Mouse (Mus musculus): ENCODE data around the gene Kcnmb2. TPM values are rescaled to one million over a fixed set of nuclear protein-coding genes. Genes with fewer than 3 reads are reported as not detected.

The Kcnmb2 gene
- polyA plus RNA-seq, 1 experiment from 2014 or later = 0.47 TPM

DNA sequence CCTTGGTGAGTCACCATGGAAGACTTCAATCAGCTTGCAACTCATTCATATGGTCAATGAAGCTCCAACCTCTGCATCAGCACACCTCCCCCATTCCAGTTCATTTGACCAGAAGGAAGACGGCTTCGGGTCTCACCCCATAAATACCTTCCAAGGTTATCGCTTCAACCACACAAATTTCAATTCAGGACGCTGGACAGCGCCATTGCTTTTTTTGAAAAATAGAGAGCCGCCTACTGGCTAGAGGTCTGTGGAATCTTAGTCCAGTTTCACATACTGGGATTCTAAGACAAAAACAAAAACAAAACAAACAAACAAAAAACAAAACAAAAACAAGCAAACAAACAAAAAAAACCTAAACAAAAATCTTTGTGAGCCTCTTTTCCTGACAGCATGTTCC lies 39.2 kb downstream of the Kcnmb2 start:
- Histone ChIP-seq H3K27me3 (no peaks in the 10 kb centered on the region), H3K4me2 (no peak overlapping the region), H3K9ac (no peak overlapping the region), H3K4me3 (no peak overlapping the region), H3K27ac (no peak overlapping the region), H3K9me3 (no peaks in the 10 kb centered on the region), H3K36me3 (no peaks in the 10 kb centered on the region), H3K4me1 (no peaks in the 10 kb centered on the region)
- no peak for ATAC-seq (ENCODE audit: insufficient number of reproducible peaks, low FRiP score, low TSS enrichment, low read depth)
- WGBS = 12% methylated on average over 6 of the region's 6 CpGs

DNA sequence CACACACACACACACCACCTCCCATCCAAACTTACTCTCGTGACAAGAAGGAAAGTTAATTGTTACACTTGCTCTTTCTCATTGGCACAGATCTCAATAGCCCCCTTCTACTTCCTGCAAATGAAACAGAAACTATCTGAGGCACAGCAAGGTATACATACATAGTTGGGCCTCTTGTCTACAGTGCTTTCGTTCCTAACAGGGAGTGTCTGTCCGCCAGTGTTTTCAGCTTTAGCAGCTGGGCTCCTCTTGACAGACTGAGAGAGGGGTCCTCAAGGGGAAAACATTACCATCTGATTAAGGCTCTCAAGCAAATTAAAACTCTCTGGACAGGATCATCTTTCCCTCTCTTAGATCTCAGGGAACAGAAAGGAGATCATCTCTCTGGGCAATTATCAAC lies 51.9 kb downstream of the Kcnmb2 start:
- Histone ChIP-seq H3K27me3 (no peaks in the 10 kb centered on the region), H3K4me3 (no peak overlapping the region), H3K36me3 (no peaks in the 10 kb centered on the region), H3K4me1 (no peaks in the 10 kb centered on the region), H3K27ac (no peak overlapping the region), H3K4me2 (no peak overlapping the region), H3K9me3 (no peaks in the 10 kb centered on the region), H3K9ac (no peak overlapping the region)
- ATAC-seq (ENCODE audit: insufficient number of reproducible peaks, low FRiP score, low TSS enrichment, low read depth) = no peak
- WGBS = 63% methylated on average over 3 of the region's 3 CpGs

- H3K9me3 ChIP-seq = no peaks in the 10 kb centered on the region
- H3K4me1 ChIP-seq = no peaks in the 10 kb centered on the region
- no peak overlapping the region for H3K9ac ChIP-seq
- no peak overlapping the region for H3K4me3 ChIP-seq
- no peaks in the 10 kb centered on the region for H3K27me3 ChIP-seq
- no peak for ATAC-seq (ENCODE audit: insufficient number of reproducible peaks, low FRiP score, low TSS enrichment, low read depth)
- H3K27ac ChIP-seq = no peak overlapping the region
- no peak overlapping the region for H3K4me2 ChIP-seq
- 52% methylated on average over 2 of the region's 2 CpGs for WGBS
- no peaks in the 10 kb centered on the region for H3K36me3 ChIP-seq
Observed at GRCm38 (mm10) chr3:31955004-31955403, 52.7 kb downstream of the Kcnmb2 start.

- H3K27ac ChIP-seq = no peak overlapping the region
- no peaks in the 10 kb centered on the region for H3K27me3 ChIP-seq
- no peak overlapping the region for H3K4me2 ChIP-seq
- H3K36me3 ChIP-seq = no peaks in the 10 kb centered on the region
- no peak overlapping the region for H3K9ac ChIP-seq
- H3K4me1 ChIP-seq = no peaks in the 10 kb centered on the region
- ATAC-seq (ENCODE audit: insufficient number of reproducible peaks, low FRiP score, low TSS enrichment, low read depth) = no peak
- no peak overlapping the region for H3K4me3 ChIP-seq
- H3K9me3 ChIP-seq = no peaks in the 10 kb centered on the region
- whole genome bisulfite sequencing = 60% methylated on average over 5 of the region's 5 CpGs
Observed at GRCm38 (mm10) chr3:31959821-31960220, 57.5 kb downstream of the Kcnmb2 start.

DNA sequence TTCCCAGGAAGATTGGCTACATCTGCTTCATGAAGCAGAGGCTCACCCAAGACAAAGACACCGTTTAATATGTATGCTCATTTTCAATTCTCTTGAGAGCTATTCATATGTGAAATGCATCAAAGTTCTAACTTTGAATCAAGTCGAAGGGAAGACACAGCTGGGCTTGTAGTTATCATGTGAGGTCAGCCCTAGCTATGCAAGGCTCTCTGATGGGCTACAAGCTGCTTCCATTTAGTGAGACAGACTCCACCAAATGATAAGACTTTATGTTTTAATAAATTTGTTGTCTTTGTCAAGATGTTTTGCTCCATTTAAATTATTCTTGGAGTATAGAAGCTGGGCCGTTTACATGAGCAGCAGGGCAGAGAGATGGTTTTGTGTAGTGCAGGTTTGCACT lies 58.9 kb downstream of the Kcnmb2 start:
- Histone ChIP-seq H3K9me3 (no peaks in the 10 kb centered on the region), H3K4me1 (no peaks in the 10 kb centered on the region), H3K27ac (no peak overlapping the region), H3K36me3 (no peaks in the 10 kb centered on the region), H3K4me2 (no peak overlapping the region), H3K4me3 (no peak overlapping the region), H3K9ac (no peak overlapping the region), H3K27me3 (no peaks in the 10 kb centered on the region)
- no peak for ATAC-seq (ENCODE audit: insufficient number of reproducible peaks, low FRiP score, low TSS enrichment, low read depth)
- WGBS = 72% methylated on average over 3 of the region's 3 CpGs

GRCm38 (mm10) chr3:31963076-31963475 lies 60.8 kb downstream of the Kcnmb2 start:
- no peak overlapping the region for H3K4me3 ChIP-seq
- no peak for ATAC-seq (ENCODE audit: insufficient number of reproducible peaks, low FRiP score, low TSS enrichment, low read depth)
- no peak overlapping the region for H3K9ac ChIP-seq
- no peak overlapping the region for H3K4me2 ChIP-seq
- H3K36me3 ChIP-seq = no peaks in the 10 kb centered on the region
- no peak overlapping the region for H3K27ac ChIP-seq
- 93% methylated on average over 3 of the region's 3 CpGs for WGBS
- H3K27me3 ChIP-seq = no peaks in the 10 kb centered on the region
- H3K4me1 ChIP-seq = no peaks in the 10 kb centered on the region
- H3K9me3 ChIP-seq = no peaks in the 10 kb centered on the region

- Histone ChIP-seq H3K27ac (no peak overlapping the region), H3K9ac (no peak overlapping the region), H3K4me1 (no peaks in the 10 kb centered on the region), H3K4me3 (no peak overlapping the region), H3K36me3 (no peaks in the 10 kb centered on the region), H3K4me2 (no peak overlapping the region), H3K27me3 (no peaks in the 10 kb centered on the region), H3K9me3 (no peaks in the 10 kb centered on the region)
- no peak for ATAC-seq (ENCODE audit: insufficient number of reproducible peaks, low FRiP score, low TSS enrichment, low read depth)
- 13% methylated on average over 3 of the region's 3 CpGs for WGBS
Observed at GRCm38 (mm10) chr3:31979661-31980060, 77.4 kb downstream of the Kcnmb2 start.

DNA sequence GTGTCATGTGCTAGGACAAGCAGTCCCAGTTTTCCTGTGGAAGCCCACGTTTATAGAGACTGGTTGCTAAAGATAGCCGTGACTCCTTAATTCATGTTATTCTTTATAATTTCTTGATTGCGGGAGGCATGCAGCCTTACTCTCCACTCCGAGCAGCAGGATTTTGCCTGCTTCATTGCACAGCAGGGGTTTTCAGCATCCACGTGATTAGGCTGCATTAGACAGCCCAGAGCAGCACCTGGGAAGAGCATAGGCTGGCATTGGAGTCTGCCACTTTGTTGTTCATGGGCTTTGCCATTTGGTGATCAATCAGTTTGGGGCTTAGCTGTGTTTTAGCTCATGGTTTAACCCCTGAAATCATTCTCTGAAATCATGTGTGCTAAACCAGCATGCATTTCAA lies 80.1 kb downstream of the Kcnmb2 start:
- 51% methylated on average over 5 of the region's 5 CpGs for WGBS
- Histone ChIP-seq H3K9ac (no peak overlapping the region), H3K36me3 (no peaks in the 10 kb centered on the region)

DNA sequence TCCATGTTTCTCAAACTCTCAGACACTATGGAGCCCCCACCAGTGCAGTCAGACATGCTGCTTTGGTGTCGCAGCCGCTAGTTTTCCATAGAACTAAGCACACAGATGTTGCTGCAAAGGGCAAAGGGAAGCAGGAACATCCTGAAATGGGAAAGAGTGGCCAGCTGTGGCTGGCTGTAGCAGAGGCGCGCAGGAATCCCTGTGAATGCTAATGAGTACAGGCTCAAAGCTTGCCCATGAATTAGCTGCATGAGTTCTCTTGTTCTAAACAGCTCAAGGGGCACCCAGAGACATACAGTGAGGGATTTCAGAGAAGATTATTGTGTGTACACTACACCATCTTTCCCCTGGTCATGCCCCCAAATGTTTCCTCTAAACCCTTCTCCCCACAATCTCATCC lies 82.8 kb downstream of the Kcnmb2 start:
- H3K27me3 ChIP-seq = no peaks in the 10 kb centered on the region
- 82% methylated on average over 4 of the region's 4 CpGs for whole genome bisulfite sequencing
- no peaks in the 10 kb centered on the region for H3K36me3 ChIP-seq
- no peak overlapping the region for H3K9ac ChIP-seq
- H3K27ac ChIP-seq = no peak overlapping the region
- no peak overlapping the region for H3K4me2 ChIP-seq
- ATAC-seq (ENCODE audit: insufficient number of reproducible peaks, low FRiP score, low TSS enrichment, low read depth) = no peak
- H3K9me3 ChIP-seq = no peaks in the 10 kb centered on the region
- no peaks in the 10 kb centered on the region for H3K4me1 ChIP-seq
- no peak overlapping the region for H3K4me3 ChIP-seq

More for the DNA sequence above, 80.1 kb downstream of the Kcnmb2 start:
- no peaks in the 10 kb centered on the region for H3K9me3 ChIP-seq
- no peak overlapping the region for H3K4me3 ChIP-seq
- H3K4me1 ChIP-seq = no peaks in the 10 kb centered on the region
- no peak overlapping the region for H3K27ac ChIP-seq
- H3K4me2 ChIP-seq = no peak overlapping the region
- no peak for ATAC-seq (ENCODE audit: insufficient number of reproducible peaks, low FRiP score, low TSS enrichment, low read depth)
- H3K27me3 ChIP-seq = no peaks in the 10 kb centered on the region

- Histone ChIP-seq H3K27ac (no peak overlapping the region), H3K4me1 (no peaks in the 10 kb centered on the region), H3K36me3 (no peaks in the 10 kb centered on the region), H3K9me3 (no peaks in the 10 kb centered on the region), H3K27me3 (no peaks in the 10 kb centered on the region), H3K4me2 (no peak overlapping the region), H3K4me3 (no peak overlapping the region), H3K9ac (no peak overlapping the region)
- 66% methylated on average over 5 of the region's 5 CpGs for WGBS
- no peak for ATAC-seq (ENCODE audit: insufficient number of reproducible peaks, low FRiP score, low TSS enrichment, low read depth)
Observed at GRCm38 (mm10) chr3:31991526-31992045, 89.3 kb downstream of the Kcnmb2 start.

- H3K4me3 ChIP-seq = no peak overlapping the region
- no peaks in the 10 kb centered on the region for H3K27me3 ChIP-seq
- no peaks in the 10 kb centered on the region for H3K36me3 ChIP-seq
- H3K4me2 ChIP-seq = no peak overlapping the region
- no peak for ATAC-seq (ENCODE audit: insufficient number of reproducible peaks, low FRiP score, low TSS enrichment, low read depth)
- WGBS = 85% methylated on average over 5 of the region's 5 CpGs
- H3K4me1 ChIP-seq = no peaks in the 10 kb centered on the region
- H3K9me3 ChIP-seq = no peaks in the 10 kb centered on the region
- no peak overlapping the region for H3K27ac ChIP-seq
- H3K9ac ChIP-seq = no peak overlapping the region
Observed at GRCm38 (mm10) chr3:32011566-32011965, 109.3 kb downstream of the Kcnmb2 start.

GRCm38 (mm10) chr3:32012205-32012931 lies 110.1 kb downstream of the Kcnmb2 start:
- H3K27me3 ChIP-seq = no peaks in the 10 kb centered on the region
- no peak overlapping the region for H3K9ac ChIP-seq
- no peaks in the 10 kb centered on the region for H3K36me3 ChIP-seq
- no peaks in the 10 kb centered on the region for H3K4me1 ChIP-seq
- H3K4me3 ChIP-seq = no peak overlapping the region
- H3K27ac ChIP-seq = no peak overlapping the region
- ATAC-seq (ENCODE audit: insufficient number of reproducible peaks, low FRiP score, low TSS enrichment, low read depth) = no peak
- 75% methylated on average over 12 of the region's 12 CpGs for WGBS
- no peaks in the 10 kb centered on the region for H3K9me3 ChIP-seq
- H3K4me2 ChIP-seq = no peak overlapping the region

DNA sequence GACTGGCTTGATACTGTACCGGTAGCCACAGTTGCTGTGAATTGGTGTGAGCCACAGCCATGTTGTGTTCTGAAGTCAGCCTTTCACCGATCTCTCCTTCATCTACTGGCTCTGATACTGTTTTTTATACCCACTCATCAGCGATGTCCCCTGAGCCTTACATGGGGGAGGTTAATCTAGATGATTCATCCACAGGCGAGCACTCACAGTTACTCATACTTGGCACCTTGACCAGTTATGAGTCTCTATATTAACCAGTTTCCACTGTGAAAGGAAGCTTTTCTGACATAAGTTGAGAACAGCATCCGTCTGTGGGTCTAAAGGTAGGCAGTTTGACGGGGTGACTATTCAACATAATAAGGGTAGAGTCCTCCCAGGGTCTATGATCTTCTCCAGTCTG lies 118.7 kb downstream of the Kcnmb2 start:
- Histone ChIP-seq H3K4me2 (no peak overlapping the region), H3K36me3 (no peaks in the 10 kb centered on the region), H3K27me3 (no peaks in the 10 kb centered on the region), H3K4me1 (no peaks in the 10 kb centered on the region), H3K27ac (no peak overlapping the region), H3K9me3 (no peaks in the 10 kb centered on the region), H3K9ac (no peak overlapping the region), H3K4me3 (no peak overlapping the region)
- 86% methylated on average over 6 of the region's 6 CpGs for WGBS
- ATAC-seq (ENCODE audit: insufficient number of reproducible peaks, low FRiP score, low TSS enrichment, low read depth) = no peak

Measured in limb, embryonic 15.5 days (tissue).